Mouse (Mus musculus) lung, embryonic 14.5 days (tissue): ENCODE measurements around the gene Tmem246. TPM values are rescaled to one million over a fixed set of nuclear protein-coding genes. Genes with fewer than 3 reads are reported as not detected.
A peak's percentile ranks its signal among the peaks of the same experiment; 100 is the strongest.
"Not testable (repeated sequence)": the region's sequence is repeated elsewhere in the genome, so short reads cannot be mapped to it uniquely, and the experiment has no call there.

Source experiments
- ATAC-seq: fragments of 200-750 bp; cut with Nextera tagmentation; 2 replicates; pipeline ENCODE4 v1.8.0; 2017; ENCODE audit warnings: mild to moderate bottlenecking, moderate TSS enrichment, moderate library complexity; ENCODE audit not compliant: insufficient read depth
- DNase-seq: peaks from one replicate; pipeline ENCODE4 v3.0.0-alpha.2; 2015
- H3K27ac ChIP-seq: fragments of 300-500 bp; sonication (generic); 2 replicates; pipeline ENCODE4 v1.5.1; 2014; ENCODE audit warnings: low read depth, mild to moderate bottlenecking, moderate library complexity
- H3K27me3 ChIP-seq: fragments of 300-500 bp; sonication (generic); 2 replicates; pipeline ENCODE4 v1.6.1; 2014; ENCODE audit warnings: low read length, control low read depth; ENCODE audit not compliant: insufficient read depth
- H3K36me3 ChIP-seq: fragments of 300-500 bp; sonication (generic); 2 replicates; pipeline ENCODE4 v1.6.1; 2014; ENCODE audit warnings: control low read depth; ENCODE audit not compliant: insufficient read depth
- H3K4me1 ChIP-seq: fragments of 300-500 bp; sonication (generic); 2 replicates; pipeline ENCODE4 v1.6.1; 2014; ENCODE audit warnings: antibody characterized with exemption, control low read depth; ENCODE audit not compliant: insufficient read depth
- H3K4me2 ChIP-seq: fragments of 300-500 bp; sonication (generic); 2 replicates; pipeline ENCODE4 v1.6.1; 2014; ENCODE audit warnings: mild to moderate bottlenecking
- H3K4me3 ChIP-seq: fragments of 300-500 bp; sonication (generic); 2 replicates; pipeline ENCODE4 v1.5.1; 2014; ENCODE audit warnings: low read depth, low read length
- H3K9ac ChIP-seq: fragments of 300-500 bp; sonication (generic); 2 replicates; pipeline ENCODE4 v1.6.1; 2014
- H3K9me3 ChIP-seq: fragments of 300-500 bp; sonication (generic); 2 replicates; pipeline ENCODE4 v1.6.1; 2016; ENCODE audit warnings: low read depth, low read length, control low read depth
- CTCF ChIP-seq: IDR thresholded peaks from 2 replicates; pipeline ENCODE4 v1.5.1; 2016; ENCODE audit warnings: antibody characterized with exemption, low read depth
- WGBS: fragments of 180-500 bp; shearing (Covaris S2); extraction: QIAGEN DNeasy Blood & Tissue Kit; methylation state at CpG from one replicate; pipeline ENCODE4 v1.1.7; 2014; 5-methylcytosine and 5-hydroxymethylcytosine counted together
- polyA plus RNA-seq: library from polyadenylated mRNA; unstranded; fragments of >200 nt; fragmentation: Nextera tagmentation; extraction: Ambion mirVana; gene quantifications from 2 replicates; pipeline ENCODE4 v1.2.1, GENCODE M21; 2014

The Tmem246 gene
- polyA plus RNA-seq, 1 experiment from 2014 or later: 21.9 TPM

DNA sequence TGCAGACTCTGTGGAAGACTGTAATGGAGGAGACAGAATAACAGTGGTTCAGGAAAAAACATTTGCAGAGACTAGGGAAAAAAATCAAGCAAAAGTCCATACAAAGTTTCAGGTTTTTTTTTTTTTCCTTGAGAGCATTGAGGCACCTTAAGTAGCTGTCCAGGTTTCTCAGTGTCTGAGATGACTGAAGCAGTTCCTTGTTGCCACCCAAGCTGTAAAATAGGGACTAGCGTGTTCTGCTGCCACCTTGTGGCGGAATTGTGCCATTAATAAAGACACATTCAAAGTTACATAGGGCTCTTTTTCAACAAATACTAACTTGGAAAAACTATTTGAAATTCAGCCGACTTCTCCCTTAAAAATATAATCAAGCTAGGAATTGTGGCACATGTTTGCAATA, 29.3 kb upstream of the Tmem246 start:
- Histone ChIP-seq H3K4me3 (no peak overlapping the region), H3K4me1 (no peaks in the 10 kb centered on the region), H3K27ac (no peak overlapping the region), H3K9ac (no peak overlapping the region), H3K27me3 (no peaks in the 10 kb centered on the region), H3K4me2 (no peak overlapping the region), H3K9me3 (no peaks in the 10 kb centered on the region), H3K36me3 (no peaks in the 10 kb centered on the region)
- TF ChIP-seq CTCF: peak; percentile 86
- DNase-seq (peak; percentile 93), ATAC-seq (no peak)
- 2% methylated on average over 3 of the region's 3 CpGs for WGBS

GRCm38 (mm10) chr4:49624969-49625368, 27.3 kb upstream of the Tmem246 start:
- H3K9ac ChIP-seq, H3K9me3 ChIP-seq, H3K27ac ChIP-seq, H3K36me3 ChIP-seq, H3K4me2 ChIP-seq, DNase-seq, H3K4me3 ChIP-seq, H3K4me1 ChIP-seq, ATAC-seq, H3K27me3 ChIP-seq: not testable (repeated sequence)
- WGBS: 75% methylated on average over 4 of the region's 4 CpGs

- no peak for DNase-seq
- 77% methylated on average over 4 of the region's 4 CpGs for WGBS
These were observed 26.2 kb upstream of the Tmem246 start for GRCm38 (mm10) chr4:49623916-49624315.

DNA sequence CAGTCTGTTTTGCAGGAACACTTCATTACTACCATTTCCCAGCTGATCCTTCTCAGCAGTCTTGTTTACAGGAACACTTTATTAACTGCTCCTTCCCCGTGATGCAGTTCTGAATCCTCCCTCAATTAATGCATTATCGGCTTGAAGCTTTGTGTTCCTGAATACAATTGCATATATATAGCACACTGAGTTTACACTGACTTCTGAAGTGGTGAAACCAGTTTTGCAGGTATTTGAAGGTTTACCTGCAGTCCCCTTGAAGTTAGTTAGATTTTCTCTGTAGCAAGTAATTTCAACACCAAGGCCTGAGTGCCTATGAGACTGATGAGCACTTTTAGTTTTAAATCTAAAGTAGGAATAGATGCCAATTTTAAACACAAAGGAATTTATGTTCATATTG, 24.6 kb upstream of the Tmem246 start:
- 44% methylated on average over 2 of the region's 2 CpGs for WGBS
- no peak overlapping the region for H3K4me3 ChIP-seq
- H3K9me3 ChIP-seq: no peaks in the 10 kb centered on the region
- no peak overlapping the region for H3K9ac ChIP-seq
- H3K4me1 ChIP-seq: no peaks in the 10 kb centered on the region
- H3K36me3 ChIP-seq: no peaks in the 10 kb centered on the region
- H3K27ac ChIP-seq: no peak overlapping the region
- H3K4me2 ChIP-seq: no peak overlapping the region
- ATAC-seq (peak; percentile 78), DNase-seq (peak; percentile 78)
- H3K27me3 ChIP-seq: no peaks in the 10 kb centered on the region
- TF ChIP-seq CTCF: no peak

More at GRCm38 (mm10) chr4:49623916-49624315, 26.2 kb upstream of the Tmem246 start:
- Histone ChIP-seq H3K9ac (no peak overlapping the region), H3K9me3 (no peaks in the 10 kb centered on the region), H3K36me3 (no peaks in the 10 kb centered on the region), H3K27me3 (no peaks in the 10 kb centered on the region), H3K4me3 (no peak overlapping the region), H3K27ac (no peak overlapping the region), H3K4me2 (no peak overlapping the region), H3K4me1 (no peaks in the 10 kb centered on the region)
- no peak for ATAC-seq
- no peak for TF ChIP-seq CTCF

GRCm38 (mm10) chr4:49619861-49620260, 22.2 kb upstream of the Tmem246 start:
- DNase-seq, H3K9ac ChIP-seq, H3K4me2 ChIP-seq, H3K27ac ChIP-seq, H3K27me3 ChIP-seq, H3K4me3 ChIP-seq, H3K36me3 ChIP-seq, H3K4me1 ChIP-seq, ATAC-seq, H3K9me3 ChIP-seq: not testable (repeated sequence)
- 85% methylated on average over 7 of the region's 7 CpGs for WGBS

DNA sequence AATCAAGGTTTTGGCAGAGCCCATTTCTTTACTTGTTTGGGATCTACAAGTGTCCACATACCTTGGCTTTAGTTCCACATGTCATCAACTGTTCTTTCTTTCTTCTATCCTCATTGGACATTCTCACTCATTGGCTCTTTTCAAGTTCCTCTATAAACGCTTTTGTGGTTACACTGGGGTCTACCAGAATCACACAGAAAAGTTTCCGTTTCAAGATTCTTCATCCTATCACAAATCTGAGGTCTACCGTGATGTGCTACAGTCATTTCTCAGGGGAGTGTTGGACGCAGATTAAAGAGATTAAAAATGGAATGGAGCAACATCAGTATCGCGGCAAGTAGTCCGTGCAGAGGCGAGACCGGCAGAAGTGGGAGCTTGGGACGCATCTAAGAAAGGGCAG, 19.2 kb upstream of the Tmem246 start:
- no peak for TF ChIP-seq CTCF
- Histone ChIP-seq H3K27ac (no peak overlapping the region), H3K9ac (no peak overlapping the region), H3K36me3 (no peaks in the 10 kb centered on the region), H3K9me3 (no peaks in the 10 kb centered on the region), H3K4me3 (no peak overlapping the region), H3K27me3 (no peaks in the 10 kb centered on the region), H3K4me2 (no peak overlapping the region), H3K4me1 (no peaks in the 10 kb centered on the region)
- WGBS: 88% methylated on average over 10 of the region's 10 CpGs
- ATAC-seq (no peak), DNase-seq (no peak)

DNA sequence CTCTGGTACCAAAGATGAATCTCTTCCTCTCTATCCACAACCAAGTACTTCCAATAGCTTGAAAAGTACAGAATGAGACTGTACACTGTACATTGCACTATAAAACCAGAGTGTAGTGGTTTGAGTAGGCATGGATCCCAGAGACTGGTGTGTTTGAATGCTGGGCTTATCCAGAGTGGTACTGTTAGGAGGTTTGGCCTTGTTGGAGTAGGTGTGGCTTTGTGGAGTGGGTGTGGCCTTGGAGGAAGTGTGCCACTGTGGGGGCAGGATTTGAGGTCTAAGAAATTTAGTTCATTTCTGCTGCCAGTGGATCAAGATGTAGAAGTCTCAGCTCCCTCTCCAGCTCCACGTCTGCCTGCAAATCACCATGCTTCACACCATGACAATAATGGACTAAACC, 7.8 kb upstream of the Tmem246 start:
- Histone ChIP-seq H3K4me1 (no peaks in the 10 kb centered on the region), H3K27me3 (no peaks in the 10 kb centered on the region), H3K9ac (no peak overlapping the region), H3K9me3 (no peaks in the 10 kb centered on the region), H3K36me3 (no peaks in the 10 kb centered on the region), H3K4me3 (no peak overlapping the region), H3K4me2 (no peak overlapping the region), H3K27ac (no peak overlapping the region)
- WGBS: 68% methylated on average over 1 of the region's 1 CpGs
- TF ChIP-seq CTCF: no peak
- ATAC-seq (no peak), DNase-seq (no peak)

- Histone ChIP-seq H3K27me3 (no peaks in the 10 kb centered on the region), H3K9ac (no peak overlapping the region), H3K9me3 (no peaks in the 10 kb centered on the region), H3K4me1 (no peaks in the 10 kb centered on the region), H3K36me3 (no peaks in the 10 kb centered on the region), H3K27ac (no peak overlapping the region), H3K4me3 (no peak overlapping the region), H3K4me2 (no peak overlapping the region)
- ATAC-seq (no peak), DNase-seq (no peak)
- 81% methylated on average over 5 of the region's 5 CpGs for WGBS
- TF ChIP-seq CTCF: no peak
These were observed 6.9 kb upstream of the Tmem246 start for GRCm38 (mm10) chr4:49604616-49605015.
